Mouse (Mus musculus) spleen, adult 2 months (tissue): ENCODE data around the gene Shkbp1.

ENCODE experiments used
- CTCF ChIP-seq: fragments of 200-500 bp; IDR thresholded peaks from 2 replicates; pipeline ENCODE4 v1.5.1; 2011; ENCODE audit warnings: mild to moderate bottlenecking, inconsistent platforms; ENCODE audit not compliant: insufficient read depth, insufficient read length, insufficient replicate concordance; ENCODE audit errors: extremely low read depth
- POLR2A ChIP-seq: fragments of 200-500 bp; IDR thresholded peaks from 2 replicates; pipeline ENCODE4 v1.6.1; 2011; ENCODE audit warnings: low read depth, low read length, inconsistent platforms

- TF ChIP-seq POLR2A (no peak), CTCF (no peak)
Observed at GRCm38 (mm10) chr7:27305091-27305730, 50.6 kb downstream of the Shkbp1 start.
